Mouse (Mus musculus) olfactory bulb, adult 2 months (tissue): ENCODE data around the gene Ptpn13.

Experiments used
- CTCF ChIP-seq: fragments of 200-500 bp; IDR thresholded peaks from 2 replicates; pipeline ENCODE4 v1.5.1; 2012; ENCODE audit warnings: low read depth, mild to moderate bottlenecking, low read length, moderate library complexity; ENCODE audit not compliant: insufficient read depth
- POLR2A ChIP-seq: fragments of 200-500 bp; IDR thresholded peaks from 2 replicates; pipeline ENCODE4 v1.6.1; 2012; ENCODE audit warnings: mild to moderate bottlenecking, low read depth, low read length, moderate library complexity; ENCODE audit not compliant: insufficient read depth

GRCm38 (mm10) chr5:103593575-103593974, 168.6 kb downstream of the Ptpn13 start:
- TF ChIP-seq POLR2A (no peak), CTCF (no peak)
